Mouse (Mus musculus) MEL (cell line): ENCODE data around the gene Ctsm. TPM values are rescaled to one million over a fixed set of nuclear protein-coding genes. Genes with fewer than 3 reads are reported as not detected.

ENCODE experiments used
- polyA plus RNA-seq, 2 experiments: library from polyadenylated mRNA; stranded (reverse) in 1 of 2; unstranded in 1 of 2; fragments of >175 nt in 1 of 2; fragments of >200 nt in 1 of 2; gene quantifications; 2 replicates each; pipeline versions ENCODE4 v1.2.1 to v1.2.4; 2012; ENCODE audit warnings: low replicate concordance in 2 of 2, low read depth in 1 of 2; ENCODE audit not compliant: insufficient read length in 2 of 2, insufficient read depth in 1 of 2, missing spikeins in 1 of 2
- total RNA-seq: library from RNA; depleted of rRNA; stranded (reverse); fragments of 300-350 nt; gene quantifications from 2 replicates; pipeline ENCODE4 v1.2.3, GENCODE M21; 2012; rRNA removed

Gene Ctsm
- total and polyA plus RNA-seq, 3 experiments, result not detected

Other genes with a start within 250 kb of the Ctsm start
- not detected in 2 replicates for gene Cts7, start 183.6 kb downstream of the Ctsm start, total RNA-seq
- gene Cts7, start 183.6 kb downstream of the Ctsm start, polyA plus RNA-seq, result not detected
- not detected in 2 replicates for gene Gm49352, start 26.3 kb upstream of the Ctsm start, total RNA-seq
- not detected for gene Gm49352, start 26.3 kb upstream of the Ctsm start, polyA plus RNA-seq
- not detected in 2 replicates for gene Cts3, start 28.3 kb upstream of the Ctsm start, total RNA-seq
- gene Cts3, start 28.3 kb upstream of the Ctsm start, polyA plus RNA-seq, result not detected